Mouse (Mus musculus): ENCODE data around the gene Trim47. TPM values are rescaled to one million over a fixed set of nuclear protein-coding genes. Genes with fewer than 3 reads are reported as not detected.

Gene Trim47
- polyA plus RNA-seq, 1 experiment from 2014 or later: 3.4 TPM

GRCm38 (mm10) chr11:116150960-116151359 is 23.9 kb upstream of the Trim47 start:
- Histone ChIP-seq H3K9ac (replicated peaks) (no peak overlapping the region), H3K27me3 (no peaks in the 10 kb centered on the region), H3K27ac (no peak overlapping the region), H3K4me3 (replicated peaks) (no peak overlapping the region), H3K9me3 (no peaks in the 10 kb centered on the region), H3K4me1 (replicated peaks) (no peaks in the 10 kb centered on the region), H3K36me3 (peaks cover 100% of the 10 kb centered on the region), H3K4me2 (replicated peaks) (no peak overlapping the region)
- WGBS: 85% methylated on average over 2 of the region's 2 CpGs
- ATAC-seq: no peak

GRCm38 (mm10) chr11:116149341-116149740 is 22.3 kb upstream of the Trim47 start:
- no peak overlapping the region for H3K4me2 ChIP-seq (replicated peaks)
- H3K27ac ChIP-seq: no peak overlapping the region
- ATAC-seq: no peak
- H3K4me1 ChIP-seq (replicated peaks): no peaks in the 10 kb centered on the region
- no peak overlapping the region for H3K4me3 ChIP-seq (replicated peaks)
- no peaks in the 10 kb centered on the region for H3K9me3 ChIP-seq
- no peak overlapping the region for H3K9ac ChIP-seq (replicated peaks)
- no peaks in the 10 kb centered on the region for H3K27me3 ChIP-seq
- peaks cover 100% of the 10 kb centered on the region for H3K36me3 ChIP-seq
- WGBS: 90% methylated on average over 6 of the region's 6 CpGs

- no peaks in the 10 kb centered on the region for H3K4me1 ChIP-seq (replicated peaks)
- no peak overlapping the region for H3K27ac ChIP-seq
- no peaks in the 10 kb centered on the region for H3K27me3 ChIP-seq
- H3K4me2 ChIP-seq (replicated peaks): no peak overlapping the region
- H3K9me3 ChIP-seq: no peaks in the 10 kb centered on the region
- no peak overlapping the region for H3K9ac ChIP-seq (replicated peaks)
- 70% methylated on average over 20 of the region's 20 CpGs for WGBS
- H3K36me3 ChIP-seq: peaks cover 100% of the 10 kb centered on the region
- H3K4me3 ChIP-seq (replicated peaks): no peak overlapping the region
- peak; percentile 22; the same call in 1 of the 2 replicates for ATAC-seq
Observed at GRCm38 (mm10) chr11:116148761-116149221, 21.8 kb upstream of the Trim47 start.

GRCm38 (mm10) chr11:116146294-116146985 is 19.4 kb upstream of the Trim47 start:
- no peaks in the 10 kb centered on the region for H3K4me1 ChIP-seq (replicated peaks)
- 73% methylated on average over 25 of the region's 25 CpGs for WGBS
- no peak overlapping the region for H3K4me3 ChIP-seq (replicated peaks)
- no peak for ATAC-seq
- no peak overlapping the region for H3K4me2 ChIP-seq (replicated peaks)
- no peak overlapping the region for H3K9ac ChIP-seq (replicated peaks)
- H3K27me3 ChIP-seq: no peaks in the 10 kb centered on the region
- H3K9me3 ChIP-seq: no peaks in the 10 kb centered on the region
- no peak overlapping the region for H3K27ac ChIP-seq
- H3K36me3 ChIP-seq: peaks cover 98% of the 10 kb centered on the region

GRCm38 (mm10) chr11:116145481-116146293 is 18.7 kb upstream of the Trim47 start:
- Histone ChIP-seq H3K4me2 (replicated peaks) (no peak overlapping the region), H3K9me3 (no peaks in the 10 kb centered on the region), H3K27ac (no peak overlapping the region), H3K27me3 (no peaks in the 10 kb centered on the region), H3K36me3 (peaks cover 90% of the 10 kb centered on the region), H3K4me3 (replicated peaks) (no peak overlapping the region), H3K9ac (replicated peaks) (0 out of 2 replicates have a peak overlapping the region, but pooled peaks have one; percentile 12), H3K4me1 (replicated peaks) (no peaks in the 10 kb centered on the region)
- WGBS: 58% methylated on average over 18 of the region's 18 CpGs
- ATAC-seq: no peak

GRCm38 (mm10) chr11:116143468-116143867 is 16.5 kb upstream of the Trim47 start:
- peaks cover 5% of the 10 kb centered on the region; the same call in 1 of the 2 replicates for H3K4me1 ChIP-seq (replicated peaks)
- no peaks in the 10 kb centered on the region for H3K27me3 ChIP-seq
- no peak overlapping the region for H3K4me2 ChIP-seq (replicated peaks)
- H3K27ac ChIP-seq: no peak overlapping the region
- no peak overlapping the region for H3K9ac ChIP-seq (replicated peaks)
- H3K9me3 ChIP-seq: no peaks in the 10 kb centered on the region
- H3K4me3 ChIP-seq (replicated peaks): no peak overlapping the region
- 91% methylated on average over 3 of the region's 3 CpGs for WGBS
- no peak for ATAC-seq
- peaks cover 68% of the 10 kb centered on the region for H3K36me3 ChIP-seq

- no peak for ATAC-seq
- WGBS: 80% methylated on average over 10 of the region's 10 CpGs
- Histone ChIP-seq H3K27ac (no peak overlapping the region), H3K9ac (replicated peaks) (no peak overlapping the region), H3K36me3 (peaks cover 57% of the 10 kb centered on the region), H3K27me3 (no peaks in the 10 kb centered on the region), H3K4me2 (replicated peaks) (no peak overlapping the region), H3K4me3 (replicated peaks) (no peak overlapping the region), H3K9me3 (no peaks in the 10 kb centered on the region), H3K4me1 (replicated peaks) (peaks cover 13% of the 10 kb centered on the region)
Observed at GRCm38 (mm10) chr11:116142211-116142991, 15.4 kb upstream of the Trim47 start.

GRCm38 (mm10) chr11:116138468-116139138 is 11.6 kb upstream of the Trim47 start, which contains the start of gene Mrpl38:
Gene Mrpl38, minus strand, starts transcription at chr11:116138868.
- Histone ChIP-seq H3K27me3 (no peaks in the 10 kb centered on the region), H3K9me3 (no peaks in the 10 kb centered on the region), H3K27ac (peak within 1 kb of the TSS; percentile 58), H3K9ac (replicated peaks) (peak within 1 kb of the TSS; percentile 81), H3K36me3 (peaks cover 44% of the 10 kb centered on the region), H3K4me3 (replicated peaks) (peak within 1 kb of the TSS; percentile 71), H3K4me1 (replicated peaks) (peaks cover 19% of the 10 kb centered on the region), H3K4me2 (replicated peaks) (peak within 1 kb of the TSS; percentile 79)
- peak; percentile 97 for ATAC-seq
- under 1% methylated on average over 59 of the region's 60 CpGs for WGBS

- Histone ChIP-seq H3K9me3 (no peaks in the 10 kb centered on the region), H3K9ac (replicated peaks) (peak overlapping the region; percentile 81), H3K4me2 (replicated peaks) (peak overlapping the region; percentile 79), H3K27me3 (no peaks in the 10 kb centered on the region), H3K27ac (peak overlapping the region; percentile 58), H3K4me1 (replicated peaks) (peaks cover 19% of the 10 kb centered on the region), H3K4me3 (replicated peaks) (peak overlapping the region; percentile 71), H3K36me3 (peaks cover 42% of the 10 kb centered on the region)
- ATAC-seq: no peak
- WGBS: 1% methylated on average over 20 of the region's 20 CpGs
Observed at GRCm38 (mm10) chr11:116138096-116138467, 11.1 kb upstream of the Trim47 start.

GRCm38 (mm10) chr11:116134171-116134570 is 7.2 kb upstream of the Trim47 start:
- ATAC-seq: no peak

GRCm38 (mm10) chr11:116133497-116133896 is 6.5 kb upstream of the Trim47 start:
- Histone ChIP-seq H3K4me1 (replicated peaks) (peaks cover 39% of the 10 kb centered on the region), H3K9me3 (no peaks in the 10 kb centered on the region), H3K36me3 (peaks cover 43% of the 10 kb centered on the region), H3K4me2 (replicated peaks) (no peak overlapping the region), H3K4me3 (replicated peaks) (no peak overlapping the region), H3K9ac (replicated peaks) (no peak overlapping the region), H3K27ac (no peak overlapping the region), H3K27me3 (no peaks in the 10 kb centered on the region; the same call in 1 of the 2 replicates)
- 86% methylated on average over 5 of the region's 5 CpGs for WGBS
- no peak for ATAC-seq

More at GRCm38 (mm10) chr11:116134171-116134570, 7.2 kb upstream of the Trim47 start:
- Histone ChIP-seq H3K27ac (no peak overlapping the region), H3K4me2 (replicated peaks) (no peak overlapping the region), H3K36me3 (peaks cover 43% of the 10 kb centered on the region), H3K9me3 (no peaks in the 10 kb centered on the region), H3K4me3 (replicated peaks) (no peak overlapping the region), H3K9ac (replicated peaks) (no peak overlapping the region), H3K4me1 (replicated peaks) (peaks cover 42% of the 10 kb centered on the region), H3K27me3 (no peaks in the 10 kb centered on the region)
- WGBS: 94% methylated on average over 10 of the region's 10 CpGs
